Mouse (Mus musculus) left cerebral cortex, postnatal 36 days (tissue): ENCODE results near the gene Caps2. TPM values are rescaled to one million over a fixed set of nuclear protein-coding genes. Genes with fewer than 3 reads are reported as not detected.
"Not testable (repeated sequence)": the region's sequence is repeated elsewhere in the genome, so short reads cannot be mapped to it uniquely, and the experiment has no call there.

Experiments used
- DNase-seq, 2 experiments: peaks; one replicate each; pipeline ENCODE4 v3.0.0; 2021 to 2022; ENCODE audit warnings: low spot score in 2 of 2, mixed read lengths in 1 of 2
- intact Hi-C: fragments of 180-260 bp; cut with DNase I; formaldehyde crosslinking; loops from one replicate; pipeline ENCODE4 v1.15.1; 2025
- total RNA-seq, 2 experiments: library from RNA; stranded (reverse); gene quantifications; 2 replicates each; pipeline ENCODE4 v1.2.3; 2021

The Caps2 gene
- under 1 TPM in 1 of 2 experiments, not detected in 1; 0.34 TPM for total RNA-seq

- no peak for DNase-seq
- intact Hi-C loops, result loop anchor here (5.0 kb wide), 2 partner anchors 101 to 186 kb away; partner anchors contain the start of gene Glipr1l1
Measured at GRCm38 (mm10) chr10:112163168-112163766, at the start of gene Caps2. TSS of gene Caps2 (plus strand) at chr10:112163621.

- intact Hi-C loops, DNase-seq: not testable (repeated sequence)
Measured at GRCm38 (mm10) chr10:112125090-112125489, 38.3 kb upstream of the Caps2 start.

GRCm38 (mm10) chr10:112127682-112128230, 35.7 kb upstream of the Caps2 start:
- DNase-seq, intact Hi-C loops: not testable (repeated sequence)

- no peak for DNase-seq
- intact Hi-C loops, result no loop called here
Measured at GRCm38 (mm10) chr10:112132194-112132593, 31.2 kb upstream of the Caps2 start.

- intact Hi-C loops, result no loop called here
- DNase-seq, result peak; percentile 18 to 24
Measured at GRCm38 (mm10) chr10:112138050-112138870, 25.2 kb upstream of the Caps2 start.

- DNase-seq, result no peak
- intact Hi-C loops, result no loop called here
Measured at GRCm38 (mm10) chr10:112138871-112139430, 24.5 kb upstream of the Caps2 start.

GRCm38 (mm10) chr10:112139834-112140233, 23.6 kb upstream of the Caps2 start:
- intact Hi-C loops, result no loop called here
- DNase-seq, result no peak

GRCm38 (mm10) chr10:112159882-112160560, 3.4 kb upstream of the Caps2 start, which contains the start of gene Glipr1l3:
TSS of gene Glipr1l3 (minus strand) at chr10:112160327.
- intact Hi-C loops, result loop anchor here (5.0 kb wide), 2 partner anchors 98 to 183 kb away; partner anchors contain the start of gene Glipr1l1
- DNase-seq, result peak; percentile 83 to 90

- intact Hi-C loops, result not testable (repeated sequence)
Measured at GRCm38 (mm10) chr10:112177027-112177426, 13.6 kb downstream of the Caps2 start.

GRCm38 (mm10) chr10:112193919-112194318, 30.5 kb downstream of the Caps2 start:
- intact Hi-C loops, DNase-seq: not testable (repeated sequence)

More at GRCm38 (mm10) chr10:112177027-112177426, 13.6 kb downstream of the Caps2 start:
- not testable (repeated sequence) for DNase-seq

GRCm38 (mm10) chr10:112203463-112203862, 40.0 kb downstream of the Caps2 start:
- intact Hi-C loops, result loop anchor here (2.0 to 5.0 kb wide), 2 partner anchors 181 to 599 kb away; no protein-coding TSS in a partner anchor
- DNase-seq, result peak; percentile 24 to 26

GRCm38 (mm10) chr10:112227073-112227472, 63.7 kb downstream of the Caps2 start:
- DNase-seq, result no peak
- intact Hi-C loops, result no loop called here

GRCm38 (mm10) chr10:112229091-112229843, 65.8 kb downstream of the Caps2 start:
- DNase-seq, intact Hi-C loops: not testable (repeated sequence)

GRCm38 (mm10) chr10:112232733-112233132, 69.3 kb downstream of the Caps2 start:
- DNase-seq, intact Hi-C loops: not testable (repeated sequence)

GRCm38 (mm10) chr10:112235396-112235940, 72.0 kb downstream of the Caps2 start:
- DNase-seq, intact Hi-C loops: not testable (repeated sequence)

GRCm38 (mm10) chr10:112248273-112248672, 84.9 kb downstream of the Caps2 start:
- no peak for DNase-seq
- intact Hi-C loops, result no loop called here

GRCm38 (mm10) chr10:112263467-112263866, 100.0 kb downstream of the Caps2 start:
- intact Hi-C loops, result loop anchor here (10.0 kb wide), 1 partner anchor 141 kb away; no protein-coding TSS in a partner anchor
- peak; percentile 38 to 48 for DNase-seq
